In genomic region chr17:4974736-4975135, GRCm38 (mm10) we compare ENCODE assay signal across 9 mouse cellular contexts. TPM values are rescaled to one million over a fixed set of nuclear protein-coding genes. Genes with fewer than 3 reads are reported as not detected.
DNase-seq lines count a peak whose midpoint lies in the region; ATAC-seq and TF ChIP-seq lines count a peak whose summit lies in the region.
"Had no signal": no experiment of that assay in that cellular context is flagged by ENCODE, and none has a peak within 500 bp of the region (broad histone marks: within the 10 kb centered on the region; RNA-seq: fewer than 3 reads in every experiment).

No protein-coding gene starts in this region.

- no peaks in the 10 kb centered on the region for H3K9me3 ChIP-seq in limb, embryonic 14.5 days (ENCODE audit: control insufficient read depth, low read length)
- no peaks in the 10 kb centered on the region for H3K9me3 ChIP-seq in limb, embryonic 10.5 days (replicated peaks)
- H3K9me3 ChIP-seq in heart, embryonic 16.5 days (replicated peaks; ENCODE audit: control insufficient read depth, low read length): no peaks in the 10 kb centered on the region
- H3K9me3 ChIP-seq: neural tube, embryonic 12.5 days had no signal

- no peak overlapping the region for H3K9ac ChIP-seq in limb, embryonic 14.5 days (ENCODE audit: low read depth, low read length, severe bottlenecking)
- no peak overlapping the region; the same call in 1 of the 2 replicates for H3K9ac ChIP-seq in heart, embryonic 16.5 days (ENCODE audit: low read length)
- H3K9ac ChIP-seq: neural tube, embryonic 12.5 days had no signal

- no peak overlapping the region for H3K4me3 ChIP-seq in limb, embryonic 14.5 days (replicated peaks; ENCODE audit: low read length)
- no peak overlapping the region for H3K4me3 ChIP-seq in limb, embryonic 10.5 days
- no peak overlapping the region for H3K4me3 ChIP-seq in heart, embryonic 16.5 days (ENCODE audit: low read length)
- no peak overlapping the region for H3K4me3 ChIP-seq in left cerebral cortex, adult 2 months
- H3K4me3 ChIP-seq: neural tube, embryonic 12.5 days had no signal

- peak; percentile 42 for DNase-seq in limb, embryonic 14.5 days (ENCODE audit: low spot score)
- no peak for DNase-seq in limb, embryonic 10.5 days (ENCODE audit: low spot score)
- DNase-seq in cerebellum, adult 9-10 months: peak; percentile 98
- peak; percentile 23 to 26 for DNase-seq in left cerebral cortex, adult 2 months (ENCODE audit: extremely low spot score in 1 of 2, low spot score in 2 of 2)
- peak; percentile 25 for DNase-seq in right cerebral cortex, adult 18-20 months
- DNase-seq in spleen, adult 12 weeks (ENCODE audit: low spot score): no peak
- no peak for DNase-seq in thymus, postnatal 14 days

- no peaks in the 10 kb centered on the region for H3K27me3 ChIP-seq in limb, embryonic 14.5 days (ENCODE audit: control insufficient read depth, insufficient read depth, low read length)
- H3K27me3 ChIP-seq in limb, embryonic 10.5 days (ENCODE audit: low read depth, poor library complexity, severe bottlenecking): no peaks in the 10 kb centered on the region
- H3K27me3 ChIP-seq in heart, embryonic 16.5 days (ENCODE audit: control insufficient read depth, insufficient read depth, low read length): no peaks in the 10 kb centered on the region
- H3K27me3 ChIP-seq: neural tube, embryonic 12.5 days had no signal

- no peak for ATAC-seq in limb, embryonic 14.5 days (ENCODE audit: low FRiP score, low read depth)
- peak; percentile 94 for ATAC-seq in heart, embryonic 16.5 days (replicated peaks; ENCODE audit: extremely low read depth, insufficient read depth, low FRiP score)

- no peaks in the 10 kb centered on the region; the same call in 1 of the 2 replicates for H3K4me1 ChIP-seq in limb, embryonic 14.5 days (ENCODE audit: control insufficient read depth, insufficient read depth, low read length)
- H3K4me1 ChIP-seq in limb, embryonic 10.5 days: no peaks in the 10 kb centered on the region
- H3K4me1 ChIP-seq in heart, embryonic 16.5 days (ENCODE audit: control insufficient read depth, insufficient read depth, low read length): peaks cover 3% of the 10 kb centered on the region
- H3K4me1 ChIP-seq: neural tube, embryonic 12.5 days had no signal

- H3K4me2 ChIP-seq in limb, embryonic 14.5 days (replicated peaks; ENCODE audit: low read depth, low read length, severe bottlenecking): no peak overlapping the region; the same call in 1 of the 2 replicates
- H3K4me2 ChIP-seq in heart, embryonic 16.5 days (ENCODE audit: low read depth, low read length): no peak overlapping the region
- H3K4me2 ChIP-seq: neural tube, embryonic 12.5 days had no signal

- WGBS in limb, embryonic 14.5 days: 67% methylated on average over 11 of the region's 11 CpGs
- 82% methylated on average over 11 of the region's 11 CpGs for WGBS in limb, embryonic 10.5 days
- 55% methylated on average over 11 of the region's 11 CpGs for WGBS in heart, embryonic 16.5 days

- H3K36me3 ChIP-seq in limb, embryonic 14.5 days (ENCODE audit: control insufficient read depth, insufficient read depth, low read length): no peaks in the 10 kb centered on the region
- H3K36me3 ChIP-seq in limb, embryonic 10.5 days: no peaks in the 10 kb centered on the region
- no peaks in the 10 kb centered on the region for H3K36me3 ChIP-seq in heart, embryonic 16.5 days (ENCODE audit: control insufficient read depth, insufficient read depth)
- H3K36me3 ChIP-seq: neural tube, embryonic 12.5 days had no signal

- TF ChIP-seq CTCF in left cerebral cortex, adult 2 months (IDR thresholded peaks at IDR 0.05): no peak

- no peak for TF ChIP-seq POLR2A in limb, embryonic 14.5 days (IDR thresholded peaks at IDR 0.05; ENCODE audit: borderline replicate concordance, extremely low read depth, insufficient read depth, insufficient read length)

- intact Hi-C loops in left cerebral cortex, adult 2 months (cut with DNase I): no loop called here

- no peak overlapping the region for H3K27ac ChIP-seq in limb, embryonic 14.5 days (replicated peaks; ENCODE audit: low read depth, low read length)
- no peak overlapping the region for H3K27ac ChIP-seq in limb, embryonic 10.5 days
- no peak overlapping the region for H3K27ac ChIP-seq in heart, embryonic 16.5 days (ENCODE audit: low read length)
- no peak overlapping the region for H3K27ac ChIP-seq in left cerebral cortex, adult 2 months
- H3K27ac ChIP-seq: neural tube, embryonic 12.5 days had no signal

RNA-seq across cellular contexts. Expression of gene Arid1b, which starts 19.4 kb away (rescaled TPM):
- polyA plus RNA-seq in limb, embryonic 14.5 days (2012; rRNA removed): 20.5 and 26.1 TPM in 2 replicates
- 14.7 and 16.4 TPM in 2 replicates for polyA plus RNA-seq in limb, embryonic 14.5 days (2014; fragmentation: Nextera tagmentation; extraction: Ambion mirVana)
- polyA plus RNA-seq in limb, embryonic 10.5 days (2016; fragmentation: Nextera tagmentation; extraction: Ambion mirVana): 10.7 and 12.5 TPM in 2 replicates
- 7.1 TPM in 2 replicates for polyA plus RNA-seq in heart, embryonic 16.5 days (2015; fragmentation: Nextera tagmentation; extraction: Ambion mirVana)
- 10 to 100 TPM; 81.4 to 86.1 TPM for total RNA-seq in left cerebral cortex, adult 2 months (2021)

Comparison
In these comparisons a context has a peak if more than half of its experiments do, and no peak if none do; other contexts are left out.
1. DNase-seq: peak in limb, embryonic 14.5 days (single experiment), cerebellum, adult 9-10 months (single experiment), left cerebral cortex, adult 2 months (2 of 2) and right cerebral cortex, adult 18-20 months (single experiment); none in limb, embryonic 10.5 days (single experiment), spleen, adult 12 weeks (single experiment) and thymus, postnatal 14 days (single experiment).